Mouse (Mus musculus) stomach, embryonic 14.5 days (tissue): Measurements from ENCODE around the gene Adamts14. TPM values are rescaled to one million over a fixed set of nuclear protein-coding genes. Genes with fewer than 3 reads are reported as not detected.

ENCODE experiments used
- ATAC-seq: fragments of 200-750 bp; cut with Nextera tagmentation; 2 replicates; pipeline ENCODE4 v1.8.0; 2017; ENCODE audit warnings: low read depth, moderate TSS enrichment; ENCODE audit not compliant: insufficient number of reproducible peaks, insufficient read depth, low FRiP score
- H3K27ac ChIP-seq: fragments of 300-500 bp; sonication (generic); 2 replicates; pipeline ENCODE4 v1.5.1; 2014; ENCODE audit warnings: mild to moderate bottlenecking, low read length, moderate library complexity, mixed read lengths
- H3K27me3 ChIP-seq: fragments of 300-500 bp; sonication (generic); 2 replicates; pipeline ENCODE4 v1.6.1; 2014; ENCODE audit warnings: low read length, control low read depth, mixed read lengths; ENCODE audit not compliant: control insufficient read depth, insufficient read depth
- H3K36me3 ChIP-seq: fragments of 300-500 bp; sonication (generic); 2 replicates; pipeline ENCODE4 v1.6.1; 2014; ENCODE audit warnings: mild to moderate bottlenecking, control low read depth, low read length, moderate library complexity, mixed read lengths; ENCODE audit not compliant: control insufficient read depth, insufficient read depth
- H3K4me1 ChIP-seq: fragments of 300-500 bp; sonication (generic); 2 replicates; pipeline ENCODE4 v1.6.1; 2014; ENCODE audit warnings: low read length, control low read depth, mixed read lengths; ENCODE audit not compliant: control insufficient read depth, insufficient read depth
- H3K4me2 ChIP-seq: fragments of 300-500 bp; sonication (generic); replicated peaks from 2 replicates; pipeline ENCODE4 v1.6.1; 2014; ENCODE audit warnings: low read depth, low read length, control low read depth
- H3K4me3 ChIP-seq: fragments of 300-500 bp; sonication (generic); 2 replicates; pipeline ENCODE4 v1.5.1; 2014; ENCODE audit warnings: low read depth, low read length, control low read depth
- H3K9ac ChIP-seq: fragments of 300-500 bp; sonication (generic); replicated peaks from 2 replicates; pipeline ENCODE4 v1.6.1; 2014; ENCODE audit warnings: low read depth, mild to moderate bottlenecking, control low read depth, low read length, moderate library complexity, mixed read lengths
- H3K9me3 ChIP-seq: fragments of 300-500 bp; sonication (generic); 2 replicates; pipeline ENCODE4 v1.6.1; 2016; ENCODE audit warnings: low read depth, low read length, control low read depth; ENCODE audit not compliant: control insufficient read depth
- WGBS: fragments of 180-500 bp; shearing (Covaris S2); extraction: QIAGEN DNeasy Blood & Tissue Kit; methylation state at CpG from one replicate; pipeline ENCODE4 v1.1.7; 2014; 5-methylcytosine and 5-hydroxymethylcytosine counted together
- polyA plus RNA-seq: library from polyadenylated mRNA; unstranded; fragments of >200 nt; fragmentation: Nextera tagmentation; extraction: Ambion mirVana; gene quantifications from 2 replicates; pipeline ENCODE4 v1.2.1, GENCODE M21; 2014

The Adamts14 gene
- polyA plus RNA-seq, 1 experiment from 2014 or later = 1.4 TPM

DNA sequence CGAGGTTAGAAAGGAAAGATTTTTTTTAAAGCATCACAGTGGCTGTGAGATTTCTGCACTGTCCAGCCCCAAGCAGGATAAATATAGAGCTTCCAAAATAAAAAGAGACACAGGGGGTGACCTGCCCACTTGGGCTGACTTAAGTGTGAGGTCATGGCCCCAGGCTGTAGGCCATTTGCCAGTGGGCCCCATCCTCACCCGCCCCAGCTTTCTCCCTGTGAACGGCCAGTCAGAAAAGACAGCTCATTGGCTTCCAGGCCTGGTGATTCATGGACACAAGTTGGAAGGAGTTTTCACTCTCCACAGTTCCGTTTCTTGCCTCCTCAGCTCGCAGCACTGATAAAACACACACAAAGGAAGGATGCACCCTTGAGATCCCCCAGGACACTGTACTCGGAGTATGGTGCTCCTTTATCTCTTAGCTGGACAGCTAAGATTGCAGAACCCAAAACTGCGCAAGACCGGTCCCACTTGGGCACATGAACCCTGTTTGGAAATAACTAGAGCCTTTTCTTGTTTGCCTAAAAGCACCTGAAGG, 1.1 kb downstream of the Adamts14 start:
- Histone ChIP-seq H3K9ac (no peak overlapping the region), H3K4me2 (no peak overlapping the region; the same call in 1 of the 2 replicates), H3K27me3 (no peaks in the 10 kb centered on the region), H3K4me1 (no peaks in the 10 kb centered on the region), H3K9me3 (no peaks in the 10 kb centered on the region), H3K27ac (no peak overlapping the region), H3K4me3 (no peak overlapping the region), H3K36me3 (no peaks in the 10 kb centered on the region)
- WGBS = 44% methylated on average over 8 of the region's 8 CpGs
- no peak for ATAC-seq

DNA sequence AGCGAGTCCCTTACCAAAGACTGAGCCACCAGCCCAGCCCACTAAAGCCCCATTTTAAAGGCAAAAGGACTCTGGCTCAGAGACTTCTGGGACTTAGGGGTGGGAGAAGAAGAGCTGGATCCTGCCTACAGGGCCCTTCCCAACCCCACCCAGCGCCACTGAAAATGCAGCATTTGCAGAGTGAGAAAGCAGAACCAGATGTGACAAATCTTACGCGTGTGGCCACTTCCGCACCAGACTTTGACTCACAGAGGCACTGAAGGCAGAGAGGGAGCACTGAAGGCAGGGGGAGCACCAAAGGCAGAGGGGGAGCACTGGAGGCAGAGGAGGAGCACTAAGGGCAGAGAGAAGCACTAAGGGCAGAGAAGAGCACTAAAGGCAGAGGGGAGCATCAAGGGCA, 5.9 kb downstream of the Adamts14 start:
- Histone ChIP-seq H3K36me3 (no peaks in the 10 kb centered on the region), H3K27me3 (no peaks in the 10 kb centered on the region), H3K9ac (no peak overlapping the region), H3K4me3 (no peak overlapping the region), H3K4me2 (no peak overlapping the region), H3K4me1 (no peaks in the 10 kb centered on the region), H3K27ac (no peak overlapping the region), H3K9me3 (no peaks in the 10 kb centered on the region; the same call in 1 of the 2 replicates)
- ATAC-seq = no peak
- 84% methylated on average over 5 of the region's 5 CpGs for WGBS

DNA sequence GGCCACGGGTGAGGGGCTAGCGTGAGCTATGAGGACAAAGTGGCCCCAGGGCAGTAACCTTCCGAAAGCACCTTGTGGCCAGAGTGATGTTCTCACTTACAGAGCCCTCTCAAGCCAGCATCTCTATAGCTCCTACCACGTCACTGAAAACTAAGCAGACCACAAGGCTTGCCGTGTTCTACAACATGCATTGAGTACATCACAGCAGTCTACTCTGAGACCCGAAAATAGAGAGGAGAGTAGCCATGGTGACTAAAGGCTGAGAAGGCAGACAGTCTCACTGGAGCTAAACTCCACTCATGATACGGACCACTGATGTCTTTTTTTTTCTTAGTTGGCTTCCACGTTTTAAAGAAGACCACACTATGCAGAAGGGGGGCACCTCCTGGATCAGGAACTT, 9.6 kb downstream of the Adamts14 start:
- no peak overlapping the region for H3K9ac ChIP-seq
- H3K27me3 ChIP-seq = no peaks in the 10 kb centered on the region
- no peak overlapping the region for H3K27ac ChIP-seq
- no peak overlapping the region for H3K4me2 ChIP-seq
- ATAC-seq = no peak
- H3K4me1 ChIP-seq = no peaks in the 10 kb centered on the region
- H3K36me3 ChIP-seq = no peaks in the 10 kb centered on the region
- no peaks in the 10 kb centered on the region; the same call in 1 of the 2 replicates for H3K9me3 ChIP-seq
- 79% methylated on average over 8 of the region's 8 CpGs for WGBS
- H3K4me3 ChIP-seq = no peak overlapping the region

GRCm38 (mm10) chr10:61261229-61262156, 11.7 kb downstream of the Adamts14 start:
- no peak for ATAC-seq

GRCm38 (mm10) chr10:61258131-61258530, 15.1 kb downstream of the Adamts14 start:
- Histone ChIP-seq H3K27ac (no peak overlapping the region), H3K9ac (no peak overlapping the region), H3K4me2 (no peak overlapping the region), H3K27me3 (no peaks in the 10 kb centered on the region), H3K4me3 (no peak overlapping the region), H3K9me3 (no peaks in the 10 kb centered on the region), H3K36me3 (no peaks in the 10 kb centered on the region), H3K4me1 (no peaks in the 10 kb centered on the region)
- 75% methylated on average over 1 of the region's 1 CpGs for WGBS
- no peak for ATAC-seq

More at GRCm38 (mm10) chr10:61261229-61262156, 11.7 kb downstream of the Adamts14 start:
- no peaks in the 10 kb centered on the region for H3K4me1 ChIP-seq
- H3K36me3 ChIP-seq = no peaks in the 10 kb centered on the region
- H3K9me3 ChIP-seq = no peaks in the 10 kb centered on the region; the same call in 1 of the 2 replicates
- H3K27me3 ChIP-seq = no peaks in the 10 kb centered on the region
- H3K27ac ChIP-seq = no peak overlapping the region
- H3K4me2 ChIP-seq = no peak overlapping the region
- H3K4me3 ChIP-seq = no peak overlapping the region
- no peak overlapping the region for H3K9ac ChIP-seq
- 64% methylated on average over 13 of the region's 13 CpGs for WGBS

DNA sequence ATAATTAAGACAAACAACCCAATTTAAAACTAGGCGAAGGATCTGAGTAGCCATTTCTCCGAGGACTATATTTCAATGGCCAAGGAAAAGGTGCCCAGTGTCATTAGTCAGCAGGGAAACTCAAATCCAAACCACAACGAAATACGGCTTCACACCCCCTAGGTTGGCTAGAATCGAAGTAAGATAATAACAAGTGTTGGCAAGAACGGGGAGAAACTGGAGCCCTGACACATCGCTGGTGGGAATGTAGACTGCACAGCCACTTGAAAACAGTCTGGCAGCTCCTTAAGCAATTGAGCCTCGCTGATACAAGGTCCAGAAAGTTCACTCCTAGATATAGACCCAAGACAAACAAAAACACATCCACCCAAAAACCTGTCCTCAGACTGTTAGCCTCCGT, 16.6 kb downstream of the Adamts14 start:
- Histone ChIP-seq H3K27ac (no peak overlapping the region), H3K36me3 (no peaks in the 10 kb centered on the region), H3K9me3 (no peaks in the 10 kb centered on the region), H3K9ac (no peak overlapping the region), H3K4me3 (no peak overlapping the region), H3K4me2 (no peak overlapping the region), H3K27me3 (no peaks in the 10 kb centered on the region), H3K4me1 (no peaks in the 10 kb centered on the region)
- ATAC-seq = no peak
- 94% methylated on average over 9 of the region's 9 CpGs for WGBS

GRCm38 (mm10) chr10:61255190-61255589, 18.0 kb downstream of the Adamts14 start:
- no peaks in the 10 kb centered on the region for H3K27me3 ChIP-seq
- no peak overlapping the region for H3K9ac ChIP-seq
- H3K27ac ChIP-seq = no peak overlapping the region
- 80% methylated on average over 8 of the region's 8 CpGs for WGBS
- no peak overlapping the region for H3K4me2 ChIP-seq
- ATAC-seq = no peak
- H3K36me3 ChIP-seq = no peaks in the 10 kb centered on the region
- no peak overlapping the region for H3K4me3 ChIP-seq
- H3K4me1 ChIP-seq = no peaks in the 10 kb centered on the region
- no peaks in the 10 kb centered on the region for H3K9me3 ChIP-seq

DNA sequence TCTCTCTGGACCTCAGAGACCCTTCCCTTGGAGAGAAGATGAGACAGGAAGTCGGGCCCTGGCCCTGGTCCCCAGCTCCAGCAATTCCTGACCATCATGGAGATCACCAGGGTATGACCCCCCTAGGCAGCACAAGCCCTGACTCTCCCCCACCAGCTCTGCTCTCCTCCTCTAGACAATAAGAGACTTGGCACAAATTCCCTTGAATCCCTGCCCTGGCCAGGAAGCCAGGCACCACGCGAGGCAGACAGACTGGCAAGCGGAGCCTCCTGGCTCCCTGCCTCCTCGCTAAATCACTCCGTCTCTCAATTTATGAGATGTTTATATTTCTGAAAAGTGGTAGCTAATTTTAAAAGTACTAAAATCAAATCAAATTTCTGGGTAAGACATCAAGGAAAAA, 18.5 kb downstream of the Adamts14 start:
- no peak for ATAC-seq
- Histone ChIP-seq H3K4me3 (no peak overlapping the region), H3K4me1 (no peaks in the 10 kb centered on the region), H3K9ac (no peak overlapping the region), H3K36me3 (no peaks in the 10 kb centered on the region), H3K27ac (no peak overlapping the region), H3K4me2 (no peak overlapping the region), H3K27me3 (no peaks in the 10 kb centered on the region), H3K9me3 (no peaks in the 10 kb centered on the region)
- 67% methylated on average over 6 of the region's 6 CpGs for WGBS
